Mouse (Mus musculus) erythroblast, embryonic 14.5 days (primary cell): Measurements from ENCODE around the gene Hk2.

Experiments
- GATA1 ChIP-seq: IDR thresholded peaks from 2 replicates; pipeline ENCODE4 v1.6.1; 2012; ENCODE audit warnings: low read length, inconsistent platforms, mixed read lengths
- TAL1 ChIP-seq: IDR thresholded peaks from 3 replicates; pipeline ENCODE4 v1.6.1; 2012; ENCODE audit warnings: low read length, inconsistent platforms, mixed read lengths

DNA sequence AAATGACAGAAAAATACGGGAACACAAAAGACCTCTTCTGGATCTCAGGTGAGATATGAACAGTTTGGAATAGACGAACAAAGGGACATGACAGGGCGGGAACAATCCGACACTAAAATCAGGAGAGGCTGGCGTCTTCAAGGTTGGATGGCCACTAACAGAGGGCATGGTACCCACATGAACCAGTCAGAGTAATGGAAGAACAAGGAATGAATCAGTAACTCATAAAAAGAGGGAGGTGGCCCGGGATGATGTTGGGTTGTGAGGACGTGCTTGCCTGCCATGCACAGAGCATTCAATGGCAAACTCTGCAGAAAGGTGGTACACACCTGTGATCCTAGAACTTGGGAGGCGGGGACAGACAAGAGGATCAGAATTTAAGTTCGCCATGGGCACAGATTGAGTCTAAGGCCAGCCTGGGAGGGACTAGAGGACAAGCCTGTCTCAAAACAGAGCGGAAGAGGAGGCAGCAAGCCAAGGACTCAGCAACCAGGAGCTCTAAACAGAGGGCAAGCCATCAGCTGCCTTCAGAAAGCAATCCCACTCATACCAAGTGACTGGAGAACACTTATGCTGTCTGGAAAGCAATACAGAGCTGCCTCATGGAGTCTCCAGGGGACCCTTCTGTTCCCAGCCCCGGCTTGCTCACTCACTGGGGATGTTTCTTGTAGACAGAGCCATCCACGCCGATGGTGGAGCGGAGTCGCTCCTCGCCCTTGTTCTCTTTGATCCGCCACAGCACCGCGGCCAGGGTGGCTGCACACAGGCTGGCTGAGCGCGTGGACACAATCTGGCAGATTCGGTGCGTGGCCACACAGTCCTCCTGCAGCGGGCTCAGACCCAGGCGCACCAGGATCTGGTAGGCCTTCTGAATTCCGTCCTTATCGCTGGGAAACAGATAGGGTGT, 36.4 kb downstream of the Hk2 start:
- TF ChIP-seq GATA1 (no peak), TAL1 (no peak)
